Mouse (Mus musculus) liver, embryonic 14.5 days (tissue): ENCODE results near the gene Gtf3a. TPM values are rescaled to one million over a fixed set of nuclear protein-coding genes. Genes with fewer than 3 reads are reported as not detected.

ENCODE experiments used
- ATAC-seq: fragments of 200-750 bp; cut with Nextera tagmentation; 2 replicates; pipeline ENCODE4 v1.8.0; 2017; ENCODE audit warnings: moderate number of reproducible peaks, mild to moderate bottlenecking, moderate library complexity; ENCODE audit not compliant: insufficient read depth
- DNase-seq, 3 experiments: peaks; one replicate each; pipeline ENCODE4 v3.0.0-alpha.2; 2012 to 2013; ENCODE audit warnings: low read depth in 3 of 3, low spot score in 3 of 3
- H3K27ac ChIP-seq: fragments of 300-500 bp; sonication (generic); 2 replicates; pipeline ENCODE4 v1.5.1; 2014; ENCODE audit warnings: moderate library complexity, mild to moderate bottlenecking, control low read depth, inconsistent platforms
- H3K27me3 ChIP-seq: fragments of 300-500 bp; sonication (generic); 2 replicates; pipeline ENCODE4 v1.6.1; 2014; ENCODE audit warnings: mild to moderate bottlenecking, low read length, moderate library complexity; ENCODE audit not compliant: control insufficient read depth, insufficient read depth
- H3K36me3 ChIP-seq: fragments of 300-500 bp; sonication (generic); replicated peaks from 2 replicates; pipeline ENCODE4 v1.6.1; 2014; ENCODE audit warnings: low read depth; ENCODE audit not compliant: control insufficient read depth, insufficient read depth
- H3K4me1 ChIP-seq, 2 experiments: fragments of 200-500 bp in 1 of 2; fragments of 300-500 bp in 1 of 2; sonication (generic) in 1 of 2; replicated peaks; 2 replicates each; pipeline ENCODE4 v1.6.1; 2012 to 2014; ENCODE audit warnings: antibody characterized with exemption in 1 of 2, inconsistent platforms in 1 of 2, low read length in 1 of 2; ENCODE audit not compliant: control insufficient read depth in 2 of 2, insufficient read depth in 2 of 2
- H3K4me2 ChIP-seq: fragments of 300-500 bp; sonication (generic); 2 replicates; pipeline ENCODE4 v1.6.1; 2014; ENCODE audit warnings: low read depth, mild to moderate bottlenecking, control low read depth, moderate library complexity
- H3K4me3 ChIP-seq, 2 experiments: fragments of 200-500 bp in 1 of 2; fragments of 300-500 bp in 1 of 2; sonication (generic) in 1 of 2; 2 replicates each; pipeline ENCODE4 v1.5.1; 2012 to 2014; ENCODE audit warnings: low read depth in 2 of 2, low read length in 2 of 2, mild to moderate bottlenecking in 2 of 2, control low read depth in 1 of 2, inconsistent platforms in 1 of 2, moderate library complexity in 1 of 2; ENCODE audit not compliant: insufficient read depth in 1 of 2
- H3K9ac ChIP-seq: fragments of 300-500 bp; sonication (generic); replicated peaks from 2 replicates; pipeline ENCODE4 v1.6.1; 2014; ENCODE audit warnings: mild to moderate bottlenecking, control low read depth, moderate library complexity
- H3K9me3 ChIP-seq: fragments of 300-500 bp; sonication (generic); 2 replicates; pipeline ENCODE4 v1.6.1; 2016; ENCODE audit warnings: low read length, mixed read lengths; ENCODE audit not compliant: control insufficient read depth
- CTCF ChIP-seq: IDR thresholded peaks from 2 replicates; pipeline ENCODE4 v1.5.1; 2016; ENCODE audit warnings: antibody characterized with exemption, low read depth, control low read depth
- EP300 ChIP-seq: IDR thresholded peaks from 2 replicates; pipeline ENCODE4 v1.6.1; 2016; ENCODE audit warnings: antibody characterized with exemption, low read depth
- WGBS: fragments of 180-500 bp; shearing (Covaris S2); extraction: QIAGEN DNeasy Blood & Tissue Kit; methylation state at CpG from one replicate; pipeline ENCODE4 v1.1.7; 2014; ENCODE audit not compliant: insufficient replicate concordance; 5-methylcytosine and 5-hydroxymethylcytosine counted together
- polyA plus RNA-seq, 2 experiments: library from polyadenylated mRNA; depleted of rRNA in 1 of 2; stranded (reverse) in 1 of 2; unstranded in 1 of 2; fragments of >200 nt; fragmentation: Nextera tagmentation in 1 of 2; extraction: Ambion mirVana in 1 of 2; gene quantifications; 2 replicates each; pipeline versions ENCODE4 v1.2.1 to v1.2.3; 2012 to 2014

Gtf3a gene
- polyA plus RNA-seq, 2 experiments, result 31.3 to 37.7 TPM

DNA sequence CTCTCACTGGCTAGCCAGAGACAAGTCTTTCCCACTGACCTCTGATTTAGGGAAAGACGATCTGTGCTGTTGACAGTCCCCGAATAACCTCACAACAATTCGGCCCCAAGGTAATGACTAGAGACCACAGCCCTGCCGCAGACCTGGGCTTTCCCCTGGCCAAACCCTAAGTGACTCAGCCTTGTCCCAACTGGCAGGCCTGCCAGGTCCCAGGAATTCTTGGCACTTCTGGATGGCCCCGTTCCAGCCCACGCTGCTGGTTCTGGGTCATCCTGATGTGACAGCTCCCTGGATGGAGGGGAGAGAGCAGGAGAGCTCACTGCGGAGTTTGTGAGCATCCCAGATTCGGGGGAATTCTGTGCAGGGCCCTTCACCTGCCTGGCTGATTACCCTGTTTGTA, 45.1 kb downstream of the Gtf3a start:
- 60% methylated on average over 8 of the region's 8 CpGs for WGBS
- no peak for TF ChIP-seq CTCF
- no peak for TF ChIP-seq EP300
- no peak overlapping the region for H3K9ac ChIP-seq
- DNase-seq (no peak), ATAC-seq (no peak)
- H3K36me3 ChIP-seq, result no peaks in the 10 kb centered on the region
- H3K27me3 ChIP-seq, result no peaks in the 10 kb centered on the region
- H3K4me2 ChIP-seq, result no peak overlapping the region
- no peak overlapping the region for H3K4me3 ChIP-seq
- H3K4me1 ChIP-seq, result no peaks in the 10 kb centered on the region
- H3K27ac ChIP-seq, result no peak overlapping the region
- H3K9me3 ChIP-seq, result no peaks in the 10 kb centered on the region

- H3K4me2 ChIP-seq, result no peak overlapping the region
- H3K4me3 ChIP-seq, result no peak overlapping the region
- 42% methylated on average over 6 of the region's 6 CpGs for WGBS
- no peaks in the 10 kb centered on the region for H3K27me3 ChIP-seq
- TF ChIP-seq EP300 (no peak), CTCF (no peak)
- H3K27ac ChIP-seq, result no peak overlapping the region
- no peak for ATAC-seq
- no peaks in the 10 kb centered on the region for H3K36me3 ChIP-seq
- H3K9ac ChIP-seq, result no peak overlapping the region
- no peak for DNase-seq
- no peaks in the 10 kb centered on the region for H3K9me3 ChIP-seq
- H3K4me1 ChIP-seq, result no peaks in the 10 kb centered on the region
Observed at GRCm38 (mm10) chr5:146994973-146995372, 46.5 kb downstream of the Gtf3a start.

GRCm38 (mm10) chr5:146996812-146997211, 48.4 kb downstream of the Gtf3a start:
- DNase-seq (no peak), ATAC-seq (no peak)
- WGBS, result 69% methylated on average over 7 of the region's 7 CpGs
- H3K27ac ChIP-seq, result no peak overlapping the region
- H3K4me3 ChIP-seq, result no peak overlapping the region
- TF ChIP-seq CTCF (peak; percentile 28; the same call in 1 of the 2 replicates), EP300 (no peak)
- no peaks in the 10 kb centered on the region for H3K4me1 ChIP-seq
- no peaks in the 10 kb centered on the region for H3K36me3 ChIP-seq
- no peaks in the 10 kb centered on the region for H3K9me3 ChIP-seq
- H3K27me3 ChIP-seq, result no peaks in the 10 kb centered on the region
- H3K9ac ChIP-seq, result no peak overlapping the region
- no peak overlapping the region for H3K4me2 ChIP-seq

GRCm38 (mm10) chr5:146998802-146999201, 50.3 kb downstream of the Gtf3a start:
- TF ChIP-seq EP300 (no peak), CTCF (peak; percentile 44)
- no peak overlapping the region for H3K9ac ChIP-seq
- no peak overlapping the region for H3K4me3 ChIP-seq
- no peaks in the 10 kb centered on the region for H3K4me1 ChIP-seq
- WGBS, result 81% methylated on average over 12 of the region's 12 CpGs
- no peak for ATAC-seq
- no peak for DNase-seq
- no peaks in the 10 kb centered on the region for H3K9me3 ChIP-seq
- H3K36me3 ChIP-seq, result no peaks in the 10 kb centered on the region
- H3K27ac ChIP-seq, result no peak overlapping the region
- H3K27me3 ChIP-seq, result no peaks in the 10 kb centered on the region
- no peak overlapping the region for H3K4me2 ChIP-seq

DNA sequence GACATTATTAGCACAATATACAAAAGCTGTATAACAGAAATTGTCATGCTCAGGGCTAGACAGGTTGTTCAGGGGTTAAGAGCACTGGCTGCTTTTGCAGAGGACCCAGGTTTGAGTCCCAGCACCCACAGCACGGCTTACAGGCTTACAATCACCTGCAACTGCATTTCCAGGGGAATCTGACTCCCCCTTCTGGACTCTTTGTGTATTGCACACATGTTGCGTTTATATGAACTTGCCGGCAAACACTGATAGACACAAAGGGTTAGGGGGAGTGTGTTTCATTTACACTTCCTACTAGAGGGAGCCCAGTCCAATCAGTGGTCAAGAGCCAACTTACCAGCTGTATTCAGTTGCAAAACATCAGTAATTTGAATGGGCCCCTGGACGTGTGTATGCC, 52.9 kb downstream of the Gtf3a start:
- Histone ChIP-seq H3K9ac (no peak overlapping the region), H3K4me2 (no peak overlapping the region), H3K4me1 (no peaks in the 10 kb centered on the region), H3K36me3 (no peaks in the 10 kb centered on the region), H3K27me3 (no peaks in the 10 kb centered on the region), H3K9me3 (no peaks in the 10 kb centered on the region), H3K27ac (no peak overlapping the region), H3K4me3 (no peak overlapping the region)
- TF ChIP-seq EP300, result no peak
- TF ChIP-seq CTCF, result peak; percentile 54
- no peak for DNase-seq
- WGBS, result 68% methylated on average over 4 of the region's 4 CpGs
- no peak for ATAC-seq
